Mouse (Mus musculus): ENCODE measurements at regions not wholly inside any gene's neighbourhood (a gene's known extent, or its start where the extent isn't known, plus 50 kb on each side); places are given as distances from the start of the nearest gene placed in this dataset.
A peak's percentile ranks its signal among the peaks of the same experiment; 100 is the strongest.

DNA sequence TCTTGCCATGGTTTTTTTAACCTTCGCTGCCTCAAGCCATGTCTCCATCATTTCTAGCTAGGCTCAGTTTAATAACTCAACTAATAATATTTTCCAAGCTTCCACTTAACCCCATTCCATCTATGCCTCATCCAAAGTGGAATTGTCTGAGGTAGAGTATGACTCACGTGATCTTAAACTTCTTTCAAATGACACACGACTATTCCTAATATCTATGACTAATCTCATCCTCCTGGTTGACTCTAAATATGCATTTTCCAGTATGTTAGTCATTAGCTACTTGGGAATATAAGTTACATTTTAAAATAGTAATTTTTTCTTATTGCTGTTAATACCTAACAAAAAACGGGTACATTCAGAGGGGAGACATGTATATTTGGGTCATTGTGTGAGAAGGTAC is 524.8 kb upstream of the Pappa start:
- no peak for DNase-seq (ENCODE audit: low spot score in 2 of 2)

DNA sequence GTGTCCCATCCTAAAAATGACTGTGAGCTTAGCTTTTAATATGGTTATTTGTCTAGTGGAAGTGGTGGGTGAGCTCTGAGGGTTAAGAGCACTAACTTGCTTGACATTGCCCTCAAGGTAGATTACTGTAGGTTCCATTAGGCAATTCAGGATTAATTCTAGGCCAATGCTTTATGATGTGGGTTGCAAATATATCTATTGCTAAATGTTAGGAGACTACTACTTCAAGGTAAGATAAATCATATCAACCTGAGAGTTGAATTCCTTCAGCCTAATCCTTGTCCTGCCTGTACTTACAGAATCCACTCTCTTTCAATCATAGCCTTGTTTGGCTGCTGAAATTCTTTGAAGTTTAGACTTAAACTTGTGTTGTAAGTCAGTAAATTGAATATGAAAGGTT is 501.2 kb upstream of the Pappa start:
- DNase-seq (ENCODE audit: low spot score in 2 of 2) = no peak

DNA sequence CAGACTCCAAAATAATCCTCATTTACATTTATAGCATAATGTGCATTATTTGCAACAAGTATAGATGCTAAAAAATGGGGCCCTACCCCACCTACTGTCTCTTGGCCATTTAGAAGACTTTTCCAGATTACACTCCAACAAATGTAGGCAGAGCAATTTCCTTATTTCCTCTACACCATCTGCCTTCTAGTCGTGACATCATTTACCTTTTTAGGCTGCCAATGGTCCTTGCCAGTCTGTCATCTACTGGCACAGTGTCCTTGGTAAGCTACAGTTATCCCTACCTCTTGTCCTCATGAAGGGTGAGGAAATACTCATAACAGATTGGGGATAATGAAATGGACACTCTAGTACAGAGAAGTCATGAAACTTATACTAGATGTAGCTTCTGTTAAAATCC is 491.8 kb upstream of the Pappa start:
- no peak for DNase-seq (ENCODE audit: low spot score in 2 of 2)

DNA sequence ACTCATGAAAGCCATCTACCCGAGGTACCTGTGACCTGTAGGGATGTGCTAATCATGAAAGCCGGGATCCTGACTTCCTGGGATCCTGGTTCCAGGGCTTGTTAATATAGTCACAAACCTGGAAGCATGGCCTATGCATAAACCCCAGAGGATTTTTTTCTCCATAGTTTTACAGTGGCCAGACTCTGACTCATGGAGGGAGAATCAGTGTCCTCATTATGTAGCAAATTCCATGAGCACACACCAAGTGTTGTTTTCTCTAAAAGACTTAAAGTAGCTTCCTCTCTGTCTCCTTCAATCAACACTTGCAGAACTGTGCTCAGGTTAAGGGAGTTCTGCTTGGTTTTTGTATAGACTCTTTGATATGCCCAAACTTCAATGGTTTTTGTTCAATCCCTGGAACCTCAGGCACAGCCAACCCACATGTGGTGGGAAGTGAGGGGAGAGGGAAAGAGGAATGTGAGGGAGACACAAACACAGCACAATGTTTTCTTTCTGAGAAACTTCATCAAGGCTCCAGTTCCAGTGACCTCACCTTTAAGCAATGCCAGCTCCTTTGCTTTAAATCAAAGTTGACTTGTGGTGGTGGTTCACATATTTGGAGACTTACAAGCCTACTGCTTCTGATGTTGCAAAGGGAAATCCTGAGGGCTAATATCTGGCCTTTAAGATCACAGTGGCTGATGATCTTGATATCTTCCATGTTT is 488.6 kb upstream of the Pappa start:
- no peak for DNase-seq (ENCODE audit: low spot score in 2 of 2)

DNA sequence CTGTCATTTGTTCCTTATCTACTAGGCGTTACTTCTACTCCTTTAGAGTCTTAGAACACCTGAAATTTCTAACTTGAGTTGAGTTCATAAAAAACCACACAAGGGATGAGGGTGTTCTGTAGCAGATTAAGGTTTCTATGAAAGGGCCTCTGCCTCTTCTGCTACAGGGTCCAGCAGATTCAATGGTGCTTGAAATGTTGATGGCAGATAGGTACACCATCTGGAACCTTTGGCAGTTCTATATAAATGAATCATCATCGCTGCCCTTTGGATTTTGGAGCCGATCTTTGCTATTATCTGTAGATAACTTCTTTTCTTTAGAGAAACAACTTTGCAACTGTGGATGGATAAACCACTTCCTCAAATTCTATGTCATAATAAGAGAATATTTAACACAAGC is 483.9 kb upstream of the Pappa start:
- DNase-seq (ENCODE audit: low spot score in 2 of 2) = no peak

DNA sequence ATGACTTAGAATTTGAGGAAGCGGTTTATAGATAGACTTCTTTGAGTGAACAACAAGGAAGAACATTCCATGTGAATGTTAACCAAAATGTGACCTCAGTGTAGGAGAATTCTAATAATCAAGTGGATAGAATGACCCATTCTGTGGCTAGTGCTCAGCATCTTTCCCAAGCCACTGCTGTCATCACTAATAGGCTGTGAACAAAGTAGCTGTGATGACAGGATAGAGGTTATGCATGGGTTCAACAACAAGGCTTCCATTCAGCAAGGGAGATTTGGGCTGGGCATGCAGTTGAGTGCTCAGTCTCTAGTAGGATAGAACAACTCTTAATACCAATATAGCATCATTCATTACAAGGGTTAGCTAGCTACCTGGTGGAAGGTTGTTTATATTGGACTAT is 483.0 kb upstream of the Pappa start:
- DNase-seq (ENCODE audit: low spot score in 2 of 2) = no peak

DNA sequence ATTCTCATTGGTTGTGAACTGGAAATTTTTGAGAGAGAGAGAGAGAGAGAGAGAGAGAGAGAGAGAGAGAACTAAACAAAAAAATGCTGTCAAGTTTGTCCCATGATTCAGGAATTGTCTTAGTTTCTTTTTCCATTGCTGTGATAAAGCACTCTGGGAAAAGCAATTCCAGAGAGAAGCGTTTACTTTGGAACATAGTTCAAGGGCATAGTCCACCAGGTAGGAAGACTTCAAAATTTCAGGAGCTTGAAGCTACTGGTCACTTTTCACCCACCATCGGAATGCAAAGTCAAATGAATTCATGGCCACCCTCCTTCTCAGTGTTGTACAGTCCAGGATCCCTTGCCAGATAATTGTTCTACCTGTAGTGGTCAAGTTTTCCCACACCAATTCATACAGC is 478.8 kb upstream of the Pappa start:
- no peak for DNase-seq (ENCODE audit: low spot score in 2 of 2)

DNA sequence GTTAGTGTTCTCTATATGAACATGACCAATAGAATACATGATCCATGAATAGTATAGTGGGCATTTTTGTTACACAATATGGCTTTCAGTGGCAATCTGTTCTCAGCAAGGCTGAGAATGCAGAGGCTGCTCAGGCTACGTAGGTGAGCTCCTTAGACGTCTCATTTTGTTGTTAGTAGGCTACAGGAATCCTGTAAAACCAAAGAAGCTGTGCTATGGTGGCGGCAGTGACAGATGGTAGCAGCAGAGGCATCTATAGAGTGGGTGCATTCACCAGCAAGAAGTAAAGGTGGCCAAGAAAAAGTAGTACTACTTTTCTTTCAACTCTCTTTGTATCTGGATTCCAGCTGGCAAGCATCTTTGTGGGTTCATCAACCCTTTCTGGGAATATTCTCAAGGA is 469.8 kb upstream of the Pappa start:
- DNase-seq (ENCODE audit: low spot score in 2 of 2) = peak; percentile 4 to 42

DNA sequence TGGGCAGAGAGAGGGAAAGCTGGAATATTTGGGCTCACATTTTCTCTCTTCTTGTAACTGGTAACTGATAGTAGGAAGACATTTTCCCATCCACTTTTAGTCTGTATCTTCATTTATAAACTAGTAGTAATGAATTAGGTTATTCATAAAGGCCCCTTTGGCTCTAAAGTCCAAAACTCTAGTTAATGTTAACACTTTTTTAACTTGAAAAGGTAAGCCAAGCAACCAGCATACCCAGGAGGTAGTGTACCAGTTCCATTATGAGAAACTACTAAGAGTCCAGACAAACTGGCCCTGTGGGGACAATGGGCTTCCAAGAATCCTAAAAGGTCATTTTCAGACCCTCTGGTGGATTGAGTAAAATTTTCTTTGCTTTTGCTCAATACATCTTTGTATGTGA is 468.4 kb upstream of the Pappa start:
- DNase-seq (ENCODE audit: low spot score in 2 of 2) = no peak

DNA sequence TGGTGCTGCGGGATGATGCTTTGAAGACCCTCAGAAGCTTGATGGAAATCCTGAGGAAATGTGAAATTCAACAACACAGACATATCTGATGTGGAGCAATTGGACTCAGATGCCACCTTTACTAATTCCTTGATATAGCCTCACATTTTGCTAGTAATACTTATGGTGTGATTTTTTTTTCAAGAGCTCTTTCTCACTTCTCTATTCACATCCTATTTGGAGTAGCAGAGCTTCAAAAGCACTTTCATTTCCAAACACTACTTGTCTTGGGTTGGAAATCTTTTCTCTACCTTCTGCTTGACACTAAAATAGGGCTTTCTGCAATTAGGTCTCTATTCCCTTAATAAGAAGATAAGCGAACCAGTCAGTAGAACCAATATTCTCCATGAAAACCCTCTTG is 460.3 kb upstream of the Pappa start:
- DNase-seq (ENCODE audit: low spot score in 2 of 2) = no peak

DNA sequence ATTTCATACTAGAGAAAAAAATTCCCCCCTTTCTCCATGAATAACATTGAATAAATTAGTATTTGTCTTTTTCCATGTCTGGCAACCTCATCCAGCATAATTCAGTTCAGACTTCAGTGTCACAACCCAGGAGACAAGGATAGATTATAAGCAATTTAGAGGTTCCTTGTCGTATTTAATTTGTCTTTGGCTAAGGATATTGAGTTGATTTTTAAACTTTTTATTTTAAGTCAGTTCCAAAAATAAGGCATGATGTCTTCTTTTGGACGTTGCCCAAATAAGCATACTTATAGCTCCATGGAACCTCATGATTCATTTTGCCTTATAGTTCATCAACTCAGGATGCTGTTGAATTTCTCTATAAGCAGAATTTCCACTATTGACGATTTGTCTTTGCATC is 456.0 kb upstream of the Pappa start:
- no peak for DNase-seq (ENCODE audit: low spot score in 2 of 2)

DNA sequence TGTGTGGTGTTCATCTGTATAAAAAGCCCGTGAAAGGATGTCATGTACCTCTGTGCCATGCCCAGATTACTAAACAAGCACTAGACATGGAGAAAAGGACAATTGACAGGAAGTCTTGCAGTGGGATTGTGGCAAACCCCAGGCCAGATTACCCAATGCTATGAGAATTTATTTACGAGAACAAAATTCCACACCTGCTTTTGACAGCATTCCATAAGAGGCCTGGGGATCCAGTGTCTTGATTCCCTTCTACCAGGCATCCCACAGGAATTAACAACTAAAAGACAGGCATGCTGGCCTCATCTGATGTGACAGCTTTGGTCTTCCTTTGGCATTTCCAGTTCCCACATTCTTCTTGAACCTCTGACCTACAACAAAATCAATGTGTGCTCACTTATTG is 454.3 kb upstream of the Pappa start:
- DNase-seq (ENCODE audit: low spot score in 2 of 2) = no peak

DNA sequence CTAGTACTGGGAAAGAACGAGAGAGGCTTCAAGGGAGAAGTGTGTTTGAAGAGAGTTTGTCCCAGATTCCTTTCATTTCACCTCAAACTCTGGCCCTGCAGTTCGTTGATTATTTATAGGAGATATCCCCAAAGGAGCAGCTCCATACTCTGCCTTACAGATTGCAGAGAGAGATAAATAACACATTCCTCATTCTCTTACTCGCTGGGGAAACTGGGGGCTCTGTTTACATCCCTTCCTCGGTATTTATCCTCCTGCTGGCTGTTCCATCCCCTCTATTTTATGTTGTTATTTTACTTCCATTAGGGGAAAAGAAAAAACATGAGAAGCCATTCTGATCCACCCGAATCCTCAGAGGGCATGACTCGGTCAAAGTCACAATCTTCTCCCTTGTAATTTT is 447.5 kb upstream of the Pappa start:
- no peak for DNase-seq (ENCODE audit: low spot score in 2 of 2)

DNA sequence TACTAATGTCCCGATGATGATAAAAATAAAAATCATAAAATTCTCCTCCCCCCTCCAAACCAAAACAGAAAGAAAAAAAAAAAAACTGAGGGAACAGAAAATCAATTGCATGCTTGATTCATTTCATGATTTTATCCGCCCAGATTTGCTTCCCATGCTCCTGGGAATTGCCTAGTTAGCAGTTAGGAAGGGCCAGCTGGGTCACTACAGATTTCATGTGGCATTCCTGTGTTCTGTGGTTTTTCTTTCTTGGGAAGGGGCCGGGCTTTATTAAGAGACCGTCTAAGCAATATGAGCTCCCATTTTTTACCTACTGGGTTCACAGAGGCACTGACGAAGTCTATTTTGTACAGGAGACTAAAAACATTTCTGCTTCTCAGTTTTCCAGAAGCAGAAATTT is 447.1 kb upstream of the Pappa start:
- no peak for DNase-seq (ENCODE audit: low spot score in 2 of 2)

DNA sequence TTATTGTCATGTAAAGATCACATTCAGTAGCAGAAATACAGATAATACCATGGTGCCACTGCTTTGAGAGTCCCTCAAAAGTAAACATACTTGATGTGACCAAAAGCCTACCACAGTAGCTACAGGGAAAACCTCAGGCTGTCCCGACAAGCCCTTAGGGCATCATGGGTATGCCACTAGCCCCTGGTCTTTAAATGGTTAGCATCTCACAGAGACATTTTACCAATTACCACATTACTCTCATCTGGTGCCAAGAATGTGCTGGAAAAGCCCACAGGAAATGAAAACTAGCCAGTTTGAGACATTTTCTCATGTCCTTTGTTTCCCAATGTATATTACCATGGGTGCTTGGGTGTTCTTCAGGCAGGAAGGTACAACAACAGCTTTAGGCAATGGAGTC is 439.3 kb upstream of the Pappa start:
- DNase-seq (ENCODE audit: low spot score in 2 of 2) = no peak

DNA sequence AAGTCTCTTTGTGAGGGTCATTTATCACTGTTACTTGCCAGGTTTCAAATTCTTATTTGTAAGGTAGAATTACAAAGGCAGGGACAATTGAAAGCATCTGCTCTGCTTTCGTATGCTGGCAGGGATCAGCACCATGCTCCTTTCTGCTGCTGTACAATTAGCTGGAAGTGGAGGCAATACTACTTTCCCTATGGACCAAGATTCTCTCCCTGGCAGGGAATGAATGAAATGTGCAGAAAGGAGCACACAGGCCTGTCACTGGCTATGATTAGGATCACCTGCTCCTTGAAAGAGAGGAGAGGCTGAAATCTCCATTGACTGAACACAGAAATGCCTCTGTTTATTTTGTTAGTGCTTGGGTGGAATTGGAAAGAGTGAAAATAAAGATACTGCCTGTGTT is 427.8 kb upstream of the Pappa start:
- DNase-seq (ENCODE audit: low spot score in 2 of 2) = no peak

DNA sequence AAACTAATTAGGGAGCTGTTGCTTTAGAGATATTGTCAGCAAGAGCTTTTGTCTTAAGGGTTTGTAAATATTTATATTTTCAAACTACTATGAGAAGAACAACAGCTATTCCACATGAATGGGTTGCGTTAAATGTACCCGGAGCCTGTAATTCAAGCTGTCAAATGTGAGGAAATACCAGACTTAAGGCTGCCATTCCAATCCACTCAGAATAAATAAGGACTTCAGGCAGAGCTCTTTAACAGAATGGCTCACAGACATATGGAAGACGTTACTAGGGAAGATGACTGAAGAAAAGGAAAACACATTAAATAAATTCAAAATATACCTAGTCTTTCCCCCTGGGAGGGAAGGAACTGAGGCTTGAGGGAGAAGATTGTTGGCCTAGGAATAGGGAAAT is 400.7 kb upstream of the Pappa start:
- DNase-seq (ENCODE audit: low spot score in 2 of 2) = no peak

DNA sequence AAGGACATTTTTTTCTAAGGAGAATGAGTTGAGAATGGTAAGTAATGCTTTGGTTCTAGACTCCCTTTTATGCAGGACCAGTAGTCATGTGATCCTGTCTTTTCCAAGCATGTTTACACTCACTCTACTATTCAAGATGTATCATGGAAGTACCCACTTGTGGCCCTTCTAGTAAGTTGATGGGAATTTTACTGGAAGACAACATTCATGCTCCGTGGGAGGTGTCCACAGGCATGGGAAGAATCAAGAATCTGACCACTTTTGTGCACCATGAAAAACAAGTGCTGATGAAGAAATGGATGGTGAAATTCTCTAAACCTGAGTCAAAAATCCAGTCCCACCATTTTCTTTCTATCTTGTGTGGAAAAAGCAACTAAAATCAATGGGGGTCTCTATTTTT is 399.1 kb upstream of the Pappa start:
- DNase-seq (ENCODE audit: low spot score in 2 of 2) = no peak

DNA sequence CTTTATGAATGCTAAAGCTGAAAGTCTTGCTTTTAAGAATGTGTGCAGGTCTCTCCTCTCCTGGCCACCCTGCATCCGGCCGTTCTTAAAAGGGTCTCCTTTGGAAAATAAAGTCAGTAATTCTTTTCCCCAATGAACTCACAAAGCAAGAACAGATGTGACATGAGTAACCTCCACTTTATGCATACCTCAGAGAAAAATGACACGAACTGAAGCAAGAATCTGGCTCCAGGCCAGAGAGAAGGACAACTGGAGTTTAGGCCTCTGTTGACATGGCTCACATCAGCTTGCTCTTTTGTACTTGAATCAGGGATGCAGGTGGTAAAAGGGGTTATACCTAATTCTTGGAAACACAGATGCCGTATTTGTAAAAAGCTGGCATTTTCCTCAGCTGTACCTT is 368.0 kb upstream of the Pappa start:
- DNase-seq (ENCODE audit: low spot score in 2 of 2) = no peak

DNA sequence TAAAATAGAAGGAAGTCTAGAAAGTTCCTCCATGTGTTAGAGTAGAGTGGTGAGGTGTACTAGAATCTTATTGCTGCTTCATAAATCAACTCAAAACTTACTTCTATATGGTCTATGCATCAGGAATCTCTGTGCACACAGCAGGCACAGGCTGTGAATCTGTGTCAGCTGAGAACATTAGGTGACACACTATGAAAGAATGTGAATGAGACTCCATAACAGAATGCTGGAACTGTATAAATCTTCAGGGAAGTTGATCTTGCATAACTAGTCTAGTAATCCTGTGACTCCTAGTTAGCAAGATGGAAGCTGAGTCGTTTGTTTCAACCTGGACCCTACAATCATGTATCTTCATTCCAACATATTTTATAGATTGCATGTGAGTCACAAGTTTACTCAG is 355.4 kb upstream of the Pappa start:
- no peak for DNase-seq (ENCODE audit: low spot score in 2 of 2)

DNA sequence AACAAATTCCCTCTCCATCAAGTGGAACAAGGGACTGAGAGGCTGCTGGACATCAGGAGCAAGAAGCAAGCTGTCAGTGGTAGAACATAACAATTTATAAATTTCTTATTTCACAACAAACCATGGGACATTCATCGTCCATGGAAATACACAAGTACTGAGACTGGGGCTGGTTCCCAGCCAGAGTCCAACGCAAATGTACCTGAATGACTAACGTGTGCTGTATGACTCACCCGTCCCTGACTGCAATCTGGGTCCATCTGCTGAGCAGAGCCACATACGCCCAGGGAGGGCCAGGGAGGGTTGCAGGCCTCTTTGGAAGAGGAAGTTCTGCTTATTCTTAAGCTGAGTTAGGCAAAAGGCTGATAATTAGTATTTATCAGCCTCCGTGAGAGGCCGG is 320.1 kb upstream of the Pappa start:
- DNase-seq (ENCODE audit: low spot score in 2 of 2) = peak in 1 of 2 experiments; percentile 4

DNA sequence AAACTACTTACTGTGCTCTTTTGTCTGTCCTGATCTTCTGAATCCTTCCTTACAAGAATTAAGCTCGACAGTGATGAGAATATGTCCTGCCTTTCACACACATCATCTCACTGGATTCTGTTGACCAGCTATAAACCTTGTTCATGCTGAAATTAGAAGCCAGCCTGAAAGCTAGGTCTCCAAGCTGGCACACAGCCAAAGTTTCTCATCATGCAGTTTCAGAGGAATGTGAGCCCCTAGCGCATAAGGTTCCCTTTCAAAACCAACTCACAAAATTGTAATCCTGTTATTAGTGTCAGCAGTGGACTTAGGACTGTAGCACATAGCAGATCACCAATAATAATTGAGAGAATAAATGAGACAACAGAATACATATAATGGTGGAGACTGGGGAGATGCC is 319.0 kb upstream of the Pappa start:
- no peak for DNase-seq (ENCODE audit: low spot score in 2 of 2)

DNA sequence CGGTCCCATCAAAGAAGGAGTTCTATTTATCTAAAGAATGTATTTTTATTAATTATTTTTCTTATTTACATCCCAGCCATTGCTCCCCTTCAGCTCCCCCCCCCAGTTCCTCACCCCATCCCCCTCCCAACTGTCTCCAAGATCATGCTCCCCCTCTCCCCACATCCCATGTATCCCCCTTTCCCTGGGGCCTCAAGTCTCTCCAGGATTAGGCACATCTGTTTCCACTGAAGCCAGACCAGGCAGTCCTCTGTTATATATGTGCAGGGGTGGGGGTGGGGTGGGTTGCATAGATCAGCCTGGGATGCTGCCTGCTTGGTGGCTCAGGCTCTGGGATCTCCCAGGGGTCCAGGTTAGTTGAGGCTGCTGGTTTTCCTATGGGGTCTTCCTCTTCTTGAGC is 316.8 kb upstream of the Pappa start:
- DNase-seq (ENCODE audit: low spot score in 2 of 2) = no peak

DNA sequence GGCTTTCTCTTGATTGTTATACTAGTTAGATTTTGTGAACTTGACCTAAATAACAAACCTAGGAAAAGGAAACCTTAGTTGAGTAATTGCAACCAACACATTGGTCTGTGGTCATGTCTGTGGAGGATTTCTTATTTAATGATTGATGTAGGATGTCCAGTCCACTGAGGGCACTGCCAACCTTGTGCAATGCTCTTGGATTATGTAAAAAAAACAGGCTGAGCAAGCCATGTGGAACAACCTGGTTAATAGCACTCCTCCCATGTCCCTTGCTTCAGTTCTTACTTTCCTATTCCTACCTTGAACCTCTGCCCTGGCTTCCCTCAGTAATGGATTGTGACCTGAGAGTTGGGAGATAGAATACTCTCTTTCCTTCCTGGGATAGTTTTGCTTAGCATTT is 312.0 kb upstream of the Pappa start:
- no peak for DNase-seq (ENCODE audit: low spot score in 2 of 2)

DNA sequence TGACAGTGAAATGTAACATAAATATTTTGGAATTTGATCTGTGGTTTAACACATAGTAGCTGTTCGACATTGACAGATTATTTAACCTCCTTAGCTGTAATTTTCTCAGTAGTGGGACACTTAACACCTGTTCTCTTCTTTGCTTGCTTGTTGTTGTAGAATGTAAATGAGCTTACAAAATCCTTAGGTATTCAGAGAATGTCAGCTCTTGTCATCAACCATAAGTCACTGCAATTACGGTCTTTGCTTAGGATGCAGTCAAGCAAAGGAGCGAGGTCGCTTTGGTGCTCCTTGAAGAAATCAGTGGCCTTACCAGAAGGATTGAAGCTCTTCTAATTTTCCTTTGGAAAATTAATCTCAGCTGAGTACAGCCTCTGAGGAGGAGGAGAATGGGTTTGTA is 311.2 kb upstream of the Pappa start:
- DNase-seq (ENCODE audit: low spot score in 2 of 2) = no peak

Data from left cerebral cortex, adult 9 months (tissue).